Mouse (Mus musculus) olfactory bulb, adult 2 months (tissue): Measurements from ENCODE around the gene Dlx3. TPM values are rescaled to one million over a fixed set of nuclear protein-coding genes. Genes with fewer than 3 reads are reported as not detected.

ENCODE experiments used
- H3K27ac ChIP-seq: fragments of 200-500 bp; 2 replicates; pipeline ENCODE4 v1.5.1; 2012; ENCODE audit warnings: low read depth, low read length; ENCODE audit not compliant: insufficient read depth
- H3K4me1 ChIP-seq: fragments of 200-500 bp; 2 replicates; pipeline ENCODE4 v1.6.1; 2012; ENCODE audit warnings: low read length; ENCODE audit not compliant: control insufficient read depth, insufficient read depth
- H3K4me3 ChIP-seq: fragments of 200-500 bp; 2 replicates; pipeline ENCODE4 v1.5.1; 2012; ENCODE audit warnings: mild to moderate bottlenecking, low read depth, low read length, moderate library complexity; ENCODE audit not compliant: insufficient read depth
- CTCF ChIP-seq: fragments of 200-500 bp; IDR thresholded peaks from 2 replicates; pipeline ENCODE4 v1.5.1; 2012; ENCODE audit warnings: low read depth, mild to moderate bottlenecking, low read length, moderate library complexity; ENCODE audit not compliant: insufficient read depth
- POLR2A ChIP-seq: fragments of 200-500 bp; IDR thresholded peaks from 2 replicates; pipeline ENCODE4 v1.6.1; 2012; ENCODE audit warnings: mild to moderate bottlenecking, low read depth, low read length, moderate library complexity; ENCODE audit not compliant: insufficient read depth
- WGBS: fragments of 180-500 bp; shearing (Covaris S2); methylation state at CpG from one replicate; pipeline ENCODE4 v1.1.7; 2018; 5-methylcytosine and 5-hydroxymethylcytosine counted together
- polyA plus RNA-seq: library from polyadenylated mRNA; stranded (reverse); fragments of >200 nt; gene quantifications from 2 replicates; pipeline ENCODE4 v1.2.4, GENCODE M21; 2012; ENCODE audit warnings: low replicate concordance; ENCODE audit not compliant: missing spikeins, insufficient read depth, insufficient read length

The Dlx3 gene
- polyA plus RNA-seq, 1 experiment, result not detected

DNA sequence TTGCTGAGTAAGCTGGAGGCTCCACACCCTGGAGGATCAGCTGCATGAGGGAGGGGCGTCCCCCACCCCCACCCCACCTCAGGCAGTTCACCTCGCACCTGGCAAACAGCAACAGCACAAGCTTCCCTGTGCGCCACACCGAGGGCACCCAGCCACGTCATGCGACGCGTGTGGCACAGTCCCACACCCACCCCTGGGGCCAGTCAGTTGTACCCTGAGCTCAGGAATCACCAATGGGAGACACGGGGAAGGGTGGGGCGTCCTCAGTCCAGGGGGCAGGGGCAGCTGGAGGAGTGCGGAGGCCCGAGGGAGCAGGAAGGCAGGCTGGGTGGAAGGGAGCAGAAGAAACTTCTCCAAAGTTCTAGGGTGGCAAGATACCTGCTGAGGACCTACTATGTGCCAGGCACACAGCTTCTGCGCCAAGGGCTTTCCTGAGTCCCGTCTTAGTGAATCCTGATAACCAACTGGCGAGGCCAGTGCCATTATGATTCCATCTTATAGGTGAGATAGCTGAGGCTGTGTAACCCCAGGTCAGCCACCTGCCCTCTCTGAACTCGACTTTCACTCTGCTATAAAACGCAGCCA, 10.8 kb downstream of the Dlx3 start:
- Histone ChIP-seq H3K4me3 (no peak overlapping the region), H3K4me1 (peaks cover 6% of the 10 kb centered on the region), H3K27ac (no peak overlapping the region)
- 83% methylated on average over 17 of the region's 17 CpGs for WGBS
- TF ChIP-seq POLR2A, result no peak
- TF ChIP-seq CTCF, result no peak

DNA sequence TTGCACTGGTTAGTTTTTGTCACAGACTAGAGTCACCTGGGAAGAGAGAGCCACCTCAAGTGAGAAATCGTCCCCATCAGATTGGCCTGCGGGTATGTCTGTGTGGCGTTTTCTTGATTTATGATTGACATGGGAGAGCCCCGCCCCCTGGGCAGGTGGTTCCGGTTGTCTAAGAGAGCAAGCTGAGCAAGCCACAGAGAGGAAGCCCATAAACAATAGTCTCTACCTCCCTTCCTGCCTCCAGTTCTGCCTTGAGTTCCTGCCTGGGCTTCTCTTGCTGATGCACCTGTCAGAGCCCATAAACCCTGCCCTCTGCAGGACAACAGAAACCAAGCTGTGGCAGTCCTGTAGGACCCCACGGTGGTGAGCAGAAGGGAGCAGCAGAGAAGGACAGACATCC, 13.4 kb downstream of the Dlx3 start:
- Histone ChIP-seq H3K4me3 (no peak overlapping the region), H3K27ac (no peak overlapping the region), H3K4me1 (no peaks in the 10 kb centered on the region)
- WGBS, result 81% methylated on average over 6 of the region's 6 CpGs
- no peak for TF ChIP-seq POLR2A
- TF ChIP-seq CTCF, result no peak

DNA sequence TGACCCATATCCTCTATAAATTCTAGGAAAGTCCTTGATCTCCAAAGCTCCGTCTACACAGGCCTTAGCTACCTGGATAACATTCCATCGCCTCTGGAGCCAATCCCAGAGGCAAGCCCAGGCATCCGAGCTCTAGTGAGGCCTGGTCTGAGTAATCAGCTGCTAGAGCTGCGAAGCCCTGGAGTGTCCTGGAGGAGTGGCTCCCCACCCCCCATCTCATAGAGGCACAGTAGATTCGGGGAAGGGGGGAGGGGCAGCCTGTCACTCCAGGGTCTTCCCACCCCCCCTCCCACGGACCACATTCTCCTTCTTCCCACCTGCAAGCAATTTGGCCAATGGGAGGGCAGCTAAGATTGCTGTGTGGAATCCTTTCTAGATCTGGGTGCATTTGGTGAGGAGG, 17.4 kb downstream of the Dlx3 start:
- whole genome bisulfite sequencing, result 57% methylated on average over 6 of the region's 6 CpGs
- Histone ChIP-seq H3K4me3 (no peak overlapping the region), H3K4me1 (no peaks in the 10 kb centered on the region), H3K27ac (no peak overlapping the region)
- no peak for TF ChIP-seq POLR2A
- TF ChIP-seq CTCF, result no peak

DNA sequence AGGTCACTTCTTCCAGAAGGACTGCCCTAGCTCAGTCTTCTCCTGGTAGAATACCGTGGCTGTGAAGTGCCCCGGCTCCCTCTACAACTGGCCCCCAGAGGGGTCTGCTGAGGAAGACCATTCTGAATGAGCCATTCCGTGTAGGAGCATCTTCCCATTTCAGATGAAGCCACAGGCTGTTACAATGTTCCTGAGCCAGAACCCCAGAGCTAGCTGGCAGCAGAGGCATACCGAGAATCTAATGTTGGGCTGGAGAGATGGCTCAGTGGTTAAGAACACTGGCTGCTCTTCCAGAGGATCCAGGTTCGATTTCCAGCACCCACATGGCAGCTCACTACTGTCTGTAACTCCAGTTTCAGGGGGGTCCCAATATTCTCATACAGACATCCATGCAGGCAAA, 20.0 kb downstream of the Dlx3 start:
- H3K27ac ChIP-seq, result no peak overlapping the region
- peaks cover 8% of the 10 kb centered on the region for H3K4me1 ChIP-seq
- 45% methylated on average over 5 of the region's 5 CpGs for WGBS
- TF ChIP-seq POLR2A (no peak), CTCF (no peak)
- no peak overlapping the region for H3K4me3 ChIP-seq

DNA sequence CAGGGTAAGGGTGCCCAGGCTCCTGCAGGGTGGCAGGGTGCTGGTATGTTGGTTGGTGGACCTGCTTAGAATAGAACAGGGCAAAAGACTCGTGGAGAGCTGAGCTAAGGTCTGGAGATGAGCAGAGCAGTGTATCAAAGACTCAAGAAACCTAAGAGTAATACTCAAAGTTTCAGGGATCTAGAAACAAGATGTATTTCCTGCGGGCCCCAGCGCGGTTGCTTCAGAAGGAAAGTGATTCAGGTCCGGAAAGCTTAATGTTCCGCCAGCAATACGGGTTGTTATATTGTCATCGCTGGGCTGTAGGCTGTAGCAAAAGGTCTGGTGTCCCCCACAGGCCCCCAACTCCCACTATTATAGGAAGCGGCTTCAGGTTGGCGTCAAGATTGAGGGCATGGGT, 22.3 kb downstream of the Dlx3 start:
- H3K4me1 ChIP-seq, result peaks cover 21% of the 10 kb centered on the region
- WGBS, result 16% methylated on average over 10 of the region's 10 CpGs
- TF ChIP-seq POLR2A (no peak), CTCF (no peak)
- H3K27ac ChIP-seq, result no peak overlapping the region
- no peak overlapping the region for H3K4me3 ChIP-seq

DNA sequence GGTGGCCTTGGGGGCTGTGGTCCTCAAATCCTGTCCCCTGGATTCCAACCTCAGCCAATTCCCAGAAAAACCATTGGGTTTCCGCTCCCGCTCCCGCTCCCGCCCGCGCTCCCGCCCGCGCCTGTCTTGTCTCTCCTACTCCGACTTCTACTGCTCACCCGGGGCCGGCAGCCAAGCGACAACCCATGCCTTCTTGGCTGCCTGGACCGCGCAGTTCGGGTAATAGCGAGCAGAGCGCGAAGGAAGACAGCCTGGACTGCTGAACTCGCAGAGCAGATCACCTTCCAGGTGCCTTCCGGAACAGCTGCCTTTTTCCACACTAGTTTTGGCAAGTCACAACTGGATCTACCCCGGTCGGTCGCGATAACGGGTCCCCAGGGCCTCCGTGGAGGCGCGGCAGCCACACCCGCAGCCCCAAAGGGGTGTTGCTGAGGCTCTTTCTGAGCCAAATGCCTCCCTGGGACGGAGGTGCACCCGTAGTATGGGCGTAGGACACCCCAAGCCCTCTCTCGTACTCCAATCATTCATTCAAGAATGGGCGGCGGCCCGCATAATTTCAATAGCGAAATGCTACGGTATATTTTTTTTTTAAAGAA, 23.2 kb downstream of the Dlx3 start:
- H3K4me1 ChIP-seq, result peaks cover 21% of the 10 kb centered on the region
- 2% methylated on average over 39 of the region's 39 CpGs for WGBS
- no peak overlapping the region for H3K27ac ChIP-seq
- no peak overlapping the region for H3K4me3 ChIP-seq
- no peak for TF ChIP-seq CTCF
- TF ChIP-seq POLR2A, result no peak

DNA sequence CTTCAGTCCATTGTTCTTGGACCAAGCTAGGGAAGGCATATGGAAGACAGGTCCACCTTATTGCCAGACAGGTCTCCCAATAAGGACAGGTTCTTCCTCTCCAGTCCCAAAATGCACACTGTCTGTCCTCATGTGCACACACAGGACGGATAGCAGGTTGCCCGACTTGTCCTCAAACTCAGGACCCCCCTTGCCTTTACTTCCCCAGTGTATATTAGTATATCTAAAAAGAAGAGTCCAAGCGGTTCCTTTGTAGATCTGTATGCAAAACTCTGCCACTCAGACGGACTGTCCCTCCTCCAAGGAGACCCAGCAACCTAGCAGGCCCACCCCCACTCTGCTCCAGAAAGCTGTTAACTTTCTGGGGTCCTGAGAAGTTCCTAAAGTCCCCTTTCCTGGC, 23.7 kb downstream of the Dlx3 start:
- Histone ChIP-seq H3K4me1 (peaks cover 21% of the 10 kb centered on the region), H3K27ac (no peak overlapping the region), H3K4me3 (no peak overlapping the region)
- no peak for TF ChIP-seq CTCF
- no peak for TF ChIP-seq POLR2A
- 10% methylated on average over 4 of the region's 4 CpGs for WGBS

DNA sequence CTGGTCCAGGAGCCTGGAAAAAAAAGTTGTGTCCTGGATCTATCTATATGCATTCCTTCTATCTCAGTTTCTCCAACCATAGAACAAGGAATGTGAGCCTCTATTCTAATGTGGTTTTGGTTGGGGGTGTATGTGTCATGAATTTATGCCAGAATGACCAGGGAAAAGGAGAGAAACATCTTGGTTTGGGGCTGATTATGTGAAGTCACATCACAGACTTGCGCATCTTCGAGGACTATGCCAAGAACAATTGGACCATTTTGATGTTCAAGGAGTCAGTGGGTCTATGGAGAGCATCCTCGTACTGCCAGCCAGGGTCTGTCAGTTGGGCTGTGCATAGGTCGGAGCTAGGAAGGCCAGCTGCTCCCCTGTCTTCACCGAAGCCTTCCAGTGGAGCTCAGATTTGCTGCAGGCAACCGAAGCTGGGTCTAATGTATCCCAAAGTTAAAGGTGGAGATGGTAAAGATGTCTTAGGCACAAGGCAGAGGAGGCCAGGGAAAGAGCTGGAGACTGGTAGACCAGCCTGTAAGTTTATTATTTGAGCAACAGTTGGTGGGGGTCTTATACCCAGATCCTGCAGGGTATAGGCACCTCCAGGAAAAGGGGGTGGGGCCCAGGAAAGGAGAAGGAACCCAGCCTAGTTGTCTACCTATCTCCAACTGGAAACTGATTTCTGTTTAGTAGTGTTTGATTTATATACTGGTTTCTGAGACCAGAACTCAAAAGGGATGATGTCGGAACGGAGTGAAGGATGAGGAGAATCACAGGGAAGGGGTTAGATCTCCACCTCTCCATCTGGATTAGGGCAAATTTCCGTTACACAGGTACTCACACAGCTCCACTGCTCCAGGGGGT, 24.4 kb downstream of the Dlx3 start:
- WGBS, result 15% methylated on average over 9 of the region's 9 CpGs
- TF ChIP-seq POLR2A (no peak), CTCF (no peak)
- Histone ChIP-seq H3K4me3 (no peak overlapping the region), H3K27ac (no peak overlapping the region), H3K4me1 (peaks cover 21% of the 10 kb centered on the region)

DNA sequence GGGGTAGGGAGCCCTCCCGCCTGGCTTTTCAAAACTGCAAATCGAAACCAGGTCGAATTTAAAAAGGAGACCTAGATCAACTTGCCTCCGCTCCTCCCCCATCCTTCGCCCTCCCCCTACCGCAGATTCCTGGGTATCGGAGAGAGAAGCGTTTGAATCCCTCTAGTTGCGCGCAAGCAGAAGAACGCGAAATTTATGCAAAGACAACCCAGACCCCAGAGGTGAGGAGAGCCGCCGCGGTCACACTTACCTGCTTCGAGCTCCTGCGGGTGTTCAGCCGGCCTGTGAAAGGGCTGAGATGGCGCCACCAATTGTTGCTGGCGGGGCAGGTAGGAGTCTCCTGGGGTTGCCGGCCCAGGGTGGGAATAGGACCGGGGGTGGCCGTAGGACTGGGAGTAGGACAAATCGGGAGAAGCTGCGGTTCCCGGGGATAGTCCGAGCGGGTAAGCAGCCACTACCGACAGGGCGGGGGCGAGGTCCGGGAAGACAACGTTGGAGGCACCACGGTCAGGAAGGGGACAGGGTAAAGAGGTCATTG, 25.1 kb downstream of the Dlx3 start:
- Histone ChIP-seq H3K4me3 (no peak overlapping the region), H3K4me1 (peaks cover 21% of the 10 kb centered on the region), H3K27ac (no peak overlapping the region)
- WGBS, result 1% methylated on average over 34 of the region's 34 CpGs
- TF ChIP-seq POLR2A, result no peak
- TF ChIP-seq CTCF, result no peak

DNA sequence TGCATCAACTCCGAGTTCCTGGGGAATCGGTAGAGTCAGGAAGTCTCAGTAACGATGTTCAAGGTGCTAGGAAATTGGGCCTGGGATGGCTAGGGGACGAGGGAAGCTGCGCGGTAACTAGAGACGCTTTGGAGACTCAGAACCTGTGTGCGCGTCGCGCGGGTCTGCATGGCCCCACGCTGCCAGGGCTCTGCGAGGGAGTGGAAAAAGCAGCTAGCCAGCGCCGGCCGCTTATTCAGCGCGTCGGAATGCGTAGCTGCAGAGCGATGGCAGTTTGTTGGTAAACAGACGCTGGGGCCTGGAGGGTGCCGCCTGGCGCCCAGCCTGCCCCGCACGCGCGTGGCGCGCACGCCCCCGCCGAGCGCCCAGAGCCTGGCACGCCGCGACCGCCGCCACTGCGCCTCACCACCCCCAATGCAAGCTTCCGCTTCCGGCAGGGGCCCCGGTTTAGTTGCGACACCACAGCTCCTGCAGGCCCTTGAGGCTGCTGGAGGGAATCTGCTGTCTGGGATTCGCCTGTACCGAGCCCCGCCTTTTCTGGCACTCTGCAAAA, 26.0 kb downstream of the Dlx3 start, which contains the start of gene Dlx4:
Gene Dlx4 (minus strand): TSS at position 413 of the 553 bp plus-strand sequence.
- no peak for TF ChIP-seq CTCF
- TF ChIP-seq POLR2A, result no peak
- Histone ChIP-seq H3K4me3 (peak within 1 kb of the TSS; percentile 29), H3K27ac (no peak within 1 kb of the TSS), H3K4me1 (peaks cover 25% of the 10 kb centered on the region)
- WGBS, result 3% methylated on average over 48 of the region's 48 CpGs
